Mouse (Mus musculus): ENCODE measurements at regions not wholly inside any gene's neighbourhood (a gene's known extent, or its start where the extent isn't known, plus 50 kb on each side); places are given as distances from the start of the nearest gene placed in this dataset.

- DNase-seq (ENCODE audit: low spot score), result no peak
These were observed 85.3 kb upstream of the Serp2 start for GRCm38 (mm10) chr14:76641752-76642529.

DNA sequence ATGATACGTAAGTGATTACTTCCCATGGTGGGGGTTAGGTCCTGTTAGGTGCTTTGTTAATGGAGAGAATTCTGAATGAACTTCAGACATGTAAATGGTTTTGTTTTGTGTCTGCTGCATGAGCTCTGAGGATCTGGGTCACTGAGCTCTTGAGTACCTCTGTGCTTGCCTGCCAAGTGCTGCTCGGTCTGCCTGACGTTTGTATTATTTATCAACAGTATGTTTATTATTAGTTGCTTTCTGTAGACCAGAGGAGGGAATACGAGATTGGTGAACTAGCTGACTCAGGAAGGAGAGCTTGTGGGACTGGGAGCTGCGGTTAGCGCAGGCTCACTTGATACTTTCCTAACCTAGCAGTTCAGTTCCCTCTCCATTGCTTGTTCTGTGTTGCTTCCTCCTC is 76.5 kb upstream of the Serp2 start:
- no peak for DNase-seq (ENCODE audit: low spot score)

GRCm38 (mm10) chr14:76632763-76633162 is 76.1 kb upstream of the Serp2 start:
- DNase-seq (ENCODE audit: low spot score), result no peak

GRCm38 (mm10) chr14:76631740-76632139 is 75.1 kb upstream of the Serp2 start:
- DNase-seq (ENCODE audit: low spot score), result no peak

GRCm38 (mm10) chr14:76631181-76631580 is 74.5 kb upstream of the Serp2 start:
- peak; percentile 48 for DNase-seq (ENCODE audit: low spot score)

DNA sequence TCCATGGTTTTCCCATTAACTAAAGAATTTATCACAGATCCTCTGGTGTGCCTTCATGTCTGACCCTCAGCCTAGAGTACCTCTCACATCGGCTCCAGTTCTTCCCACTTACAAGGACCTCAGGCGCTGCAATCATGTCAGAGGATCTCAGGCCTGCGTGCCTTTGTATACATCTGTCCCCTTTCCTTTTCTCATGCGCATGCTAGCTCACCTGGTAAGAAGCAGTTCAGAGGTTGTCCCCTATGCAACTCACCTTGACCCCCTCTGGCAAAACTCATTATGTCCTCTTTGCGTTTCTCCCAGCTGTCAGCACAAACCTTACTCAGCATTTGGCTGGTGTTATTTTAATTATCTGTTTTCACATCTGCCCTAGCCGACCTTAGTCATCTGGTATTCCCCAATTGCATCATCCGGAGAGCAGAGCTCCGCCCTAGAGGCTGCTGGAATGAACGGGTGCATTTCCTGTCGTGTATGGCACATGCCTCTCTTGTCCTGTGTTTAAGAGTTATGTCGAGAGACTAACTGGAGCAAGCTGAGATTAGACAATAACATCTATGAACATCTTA is 73.3 kb upstream of the Serp2 start:
- no peak for DNase-seq (ENCODE audit: low spot score)

GRCm38 (mm10) chr14:76628182-76628892 is 71.6 kb upstream of the Serp2 start:
- no peak for DNase-seq (ENCODE audit: low spot score)

DNA sequence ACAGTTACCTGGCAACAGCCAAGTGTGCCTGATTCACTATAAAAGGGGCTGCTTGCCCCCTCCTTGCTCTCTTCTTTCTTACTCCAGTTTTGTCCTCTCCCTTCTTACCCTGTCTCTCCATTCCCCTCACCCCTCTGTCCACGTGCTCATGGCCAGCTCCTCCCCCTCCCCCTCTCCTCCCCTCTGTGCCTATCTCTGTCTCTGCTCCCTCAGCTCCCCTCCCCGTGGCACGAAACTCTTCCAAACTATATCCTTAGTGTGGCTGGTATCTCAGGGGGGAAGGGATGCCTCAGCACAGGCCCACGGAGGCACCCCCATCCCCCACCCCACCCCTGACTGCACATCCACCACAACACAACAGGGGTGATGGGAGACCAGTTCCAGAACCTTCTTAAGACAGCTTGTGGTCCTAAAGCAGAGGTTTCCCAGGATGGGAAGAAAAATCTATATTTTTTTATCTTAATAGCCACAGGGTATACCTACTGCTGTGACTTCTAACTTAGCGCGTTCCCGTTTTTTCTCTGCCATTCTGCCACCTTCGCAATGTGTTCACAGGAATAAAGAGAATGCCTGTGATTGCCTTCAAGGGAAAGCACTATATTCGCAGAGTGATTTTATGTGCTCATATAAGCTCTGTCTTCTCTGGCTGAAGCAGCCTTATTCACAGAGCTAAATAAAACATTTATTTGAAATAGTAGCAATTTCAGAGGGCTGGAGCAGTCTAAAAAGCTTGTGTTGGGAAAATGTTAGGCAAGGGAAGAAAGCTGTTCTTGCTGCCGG is 69.1 kb upstream of the Serp2 start:
- DNase-seq (ENCODE audit: low spot score), result no peak

GRCm38 (mm10) chr14:76624626-76625378 is 68.1 kb upstream of the Serp2 start:
- DNase-seq (ENCODE audit: low spot score), result no peak

DNA sequence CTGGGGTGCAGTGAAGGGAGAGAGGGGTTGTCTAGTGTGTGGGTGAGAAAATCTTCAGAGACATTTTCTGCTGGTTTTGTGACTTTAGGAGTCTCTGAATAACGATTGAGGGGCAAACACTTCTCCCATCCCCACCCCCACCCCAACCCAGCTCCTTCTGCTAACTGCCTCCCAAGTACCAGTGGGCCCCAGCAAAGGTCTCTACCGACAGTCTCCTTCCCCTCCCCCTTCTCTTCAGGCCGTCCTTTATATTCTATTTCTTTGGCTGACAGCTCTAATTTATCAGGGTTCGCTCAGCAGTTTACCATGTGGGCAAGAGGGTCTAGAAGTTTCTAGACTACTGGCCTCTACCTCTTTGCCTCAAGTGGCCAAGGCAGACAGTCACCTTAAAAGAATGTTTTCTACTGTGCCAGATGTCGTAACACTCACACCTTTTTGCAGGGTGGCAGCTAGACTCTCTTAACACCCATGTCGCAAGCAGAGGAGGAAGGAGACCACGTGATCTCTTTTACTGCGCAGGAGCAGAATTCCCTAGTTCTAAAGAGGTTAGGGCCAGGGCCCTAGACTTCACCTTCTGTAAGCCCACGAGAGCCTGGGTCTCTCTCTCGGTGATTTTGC is 66.8 kb upstream of the Serp2 start:
- DNase-seq (ENCODE audit: low spot score), result no peak

DNA sequence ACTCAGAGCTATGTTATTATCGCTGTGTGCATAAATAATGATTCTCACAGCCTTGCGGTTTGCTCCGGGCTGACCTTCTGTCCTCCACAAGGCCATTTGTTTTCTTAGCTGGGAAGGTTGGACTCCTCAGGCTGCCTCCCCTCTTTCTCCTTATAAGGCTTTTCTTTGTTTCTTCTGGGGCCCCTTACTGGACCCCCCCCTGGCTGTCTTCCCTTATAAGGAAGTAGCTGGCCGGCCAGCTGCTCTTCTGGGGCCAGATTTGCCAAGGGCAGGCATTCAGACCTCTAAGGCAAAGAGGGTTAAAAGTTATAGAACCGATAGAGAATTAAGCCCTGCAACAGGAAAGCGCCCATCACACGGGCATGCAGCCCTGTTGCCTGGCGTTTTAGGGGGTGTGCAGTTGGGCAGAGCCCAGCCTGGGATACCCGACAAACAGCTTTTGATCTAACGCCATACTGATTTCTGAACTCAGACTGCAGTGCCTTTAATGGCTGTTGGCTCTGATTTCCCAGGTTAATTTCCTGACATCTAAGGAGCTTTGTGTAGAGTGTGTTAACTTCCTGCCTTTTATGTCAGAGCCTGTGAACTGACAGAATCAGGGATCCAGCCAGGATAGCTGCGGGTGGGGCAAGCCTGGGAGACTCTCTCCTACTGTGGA is 66.1 kb upstream of the Serp2 start:
- no peak for DNase-seq (ENCODE audit: low spot score)

DNA sequence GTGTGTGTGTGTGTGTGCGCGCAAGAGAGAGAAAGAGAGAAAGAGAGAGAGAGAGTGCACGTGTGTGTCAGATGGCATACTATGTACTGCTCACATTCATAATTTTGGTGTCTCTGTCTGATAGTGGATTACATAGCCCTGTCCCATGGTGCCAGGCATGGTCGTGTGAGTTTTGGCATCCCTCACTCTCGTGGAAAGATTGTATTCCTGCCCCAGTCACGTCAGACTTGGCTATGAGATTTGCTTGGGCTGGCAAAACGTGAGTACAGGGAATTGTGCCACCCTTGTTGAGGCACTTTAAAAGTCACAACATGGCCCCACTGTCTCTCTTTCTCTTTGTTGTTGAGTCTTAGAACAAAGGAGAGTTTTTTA is 62.3 kb upstream of the Serp2 start:
- no peak for DNase-seq (ENCODE audit: low spot score)

DNA sequence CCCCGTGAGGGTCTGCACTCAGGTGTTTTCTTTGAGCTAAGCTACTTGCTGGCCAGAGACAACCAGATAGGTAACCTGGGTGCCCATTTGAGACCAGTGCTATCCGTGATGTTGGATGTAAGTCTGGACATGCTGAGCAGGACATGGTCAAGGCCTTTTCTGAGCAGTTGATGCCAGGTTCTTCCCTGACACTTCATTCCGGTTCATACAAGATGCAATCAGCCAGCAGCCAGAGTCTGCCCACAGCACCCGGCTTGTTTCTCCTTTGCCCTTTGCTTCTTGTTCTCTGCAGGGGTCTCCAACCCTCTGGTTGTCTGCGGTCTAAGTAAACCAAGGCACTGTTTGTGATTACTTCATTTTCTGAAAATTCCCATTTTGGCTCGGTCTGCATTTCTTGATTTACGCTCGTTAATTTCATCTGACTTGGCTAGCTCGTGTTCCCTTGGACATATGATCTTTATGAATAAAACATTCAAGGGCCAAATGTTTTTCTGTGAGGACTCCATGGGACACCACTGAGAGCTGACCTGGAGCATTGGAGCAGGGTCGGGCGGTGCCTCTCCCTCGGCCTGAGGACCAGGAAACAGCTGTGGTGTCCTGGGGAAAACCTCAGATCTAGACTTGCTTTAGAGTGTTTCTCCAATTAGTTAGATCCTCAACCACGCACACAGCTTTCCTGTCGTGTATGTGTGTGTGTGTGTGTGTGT is 61.8 kb upstream of the Serp2 start:
- DNase-seq (ENCODE audit: low spot score), result no peak

DNA sequence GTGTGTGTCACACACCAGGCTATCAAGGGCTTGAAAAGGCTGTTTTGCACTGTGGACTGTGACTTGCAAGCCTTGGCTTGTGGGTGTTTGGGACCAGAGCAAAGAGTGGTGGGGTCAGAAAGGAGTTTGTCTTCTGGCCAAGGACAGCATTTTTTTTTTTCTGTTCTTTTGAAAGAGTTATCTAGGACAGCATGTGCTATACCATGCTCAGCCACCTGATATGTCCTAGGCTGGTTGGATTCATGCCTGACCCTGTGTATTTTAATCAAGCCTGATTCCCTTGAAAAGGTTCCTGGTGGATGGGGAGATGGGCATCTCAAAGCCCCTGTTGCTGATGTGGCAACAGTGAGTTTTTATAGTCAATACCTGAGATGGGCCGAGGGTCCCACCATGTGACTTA is 61.2 kb upstream of the Serp2 start:
- DNase-seq (ENCODE audit: low spot score), result no peak

DNA sequence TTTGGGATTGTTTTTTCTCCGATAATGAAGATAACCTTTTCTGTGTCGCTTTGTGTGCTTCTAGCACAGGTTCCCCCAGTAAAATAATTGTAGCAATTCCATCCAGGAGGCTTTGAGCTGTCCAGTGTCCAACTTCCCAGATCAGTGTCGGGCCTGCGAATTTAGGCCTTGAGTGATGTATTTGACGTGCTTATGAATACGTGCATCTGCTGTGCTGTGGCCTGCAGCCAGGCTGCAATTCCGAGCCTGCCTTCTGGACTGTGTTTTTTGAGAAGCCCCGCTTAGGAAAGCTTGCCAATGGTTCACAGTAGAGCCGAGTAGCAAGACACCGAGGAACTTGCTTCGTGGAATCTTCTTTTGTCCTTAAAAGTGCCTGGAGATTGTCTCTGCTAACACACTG is 60.8 kb upstream of the Serp2 start:
- no peak for DNase-seq (ENCODE audit: low spot score)

- DNase-seq (ENCODE audit: low spot score), result no peak
These were observed 59.6 kb upstream of the Serp2 start for GRCm38 (mm10) chr14:76616367-76616683.

- no peak for DNase-seq (ENCODE audit: low spot score)
These were observed 59.1 kb upstream of the Serp2 start for GRCm38 (mm10) chr14:76615603-76616366.

DNA sequence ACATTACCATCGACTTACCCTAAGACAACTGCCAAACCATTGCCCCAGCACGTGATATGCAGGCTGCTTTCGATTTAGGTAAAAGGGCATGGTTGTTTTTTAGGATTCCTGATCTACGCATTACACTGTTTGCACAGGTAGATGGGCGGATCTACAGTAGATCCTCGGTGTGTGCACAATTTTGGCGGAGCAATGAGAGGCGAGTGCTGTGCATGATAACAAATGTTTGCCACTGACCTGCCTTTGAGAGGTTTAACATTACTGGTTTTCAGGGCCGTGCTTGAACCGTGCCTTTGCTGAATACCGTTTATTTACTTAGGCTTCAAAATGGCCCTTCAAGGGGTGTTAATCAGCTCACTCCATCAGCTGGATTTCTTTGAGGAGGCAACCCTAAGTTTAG is 58.5 kb upstream of the Serp2 start:
- no peak for DNase-seq (ENCODE audit: low spot score)

DNA sequence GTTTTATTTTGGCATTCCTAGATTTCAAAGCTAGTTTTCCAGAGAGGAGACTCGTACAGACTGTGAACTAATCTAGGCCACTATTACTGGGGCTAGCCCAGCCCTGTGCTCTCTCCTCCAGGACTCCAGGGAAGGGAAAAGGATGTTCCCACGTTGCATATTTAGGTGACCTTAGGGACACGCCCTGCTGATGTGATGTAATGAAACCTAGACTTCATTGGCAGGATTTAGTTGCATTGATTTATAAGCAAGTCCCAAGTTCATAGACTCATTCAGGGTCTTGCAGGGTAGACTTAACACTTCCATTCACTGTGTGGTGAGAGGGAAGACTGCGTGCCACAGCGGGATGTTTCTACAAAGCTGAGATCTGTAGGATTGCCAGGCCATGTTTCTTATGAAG is 58.0 kb upstream of the Serp2 start:
- no peak for DNase-seq (ENCODE audit: low spot score)

Data from heart, adult 8-10 months (tissue).